Mouse (Mus musculus) stomach, embryonic 14.5 days (tissue): ENCODE results near the gene Smc5. TPM values are rescaled to one million over a fixed set of nuclear protein-coding genes. Genes with fewer than 3 reads are reported as not detected.

ENCODE experiments used
- ATAC-seq: fragments of 200-750 bp; cut with Nextera tagmentation; 2 replicates; pipeline ENCODE4 v1.8.0; 2017; ENCODE audit warnings: low read depth, moderate TSS enrichment; ENCODE audit not compliant: insufficient number of reproducible peaks, insufficient read depth, low FRiP score
- H3K27ac ChIP-seq: fragments of 300-500 bp; sonication (generic); 2 replicates; pipeline ENCODE4 v1.5.1; 2014; ENCODE audit warnings: mild to moderate bottlenecking, low read length, moderate library complexity, mixed read lengths
- H3K27me3 ChIP-seq: fragments of 300-500 bp; sonication (generic); 2 replicates; pipeline ENCODE4 v1.6.1; 2014; ENCODE audit warnings: low read length, control low read depth, mixed read lengths; ENCODE audit not compliant: control insufficient read depth, insufficient read depth
- H3K36me3 ChIP-seq: fragments of 300-500 bp; sonication (generic); 2 replicates; pipeline ENCODE4 v1.6.1; 2014; ENCODE audit warnings: mild to moderate bottlenecking, control low read depth, low read length, moderate library complexity, mixed read lengths; ENCODE audit not compliant: control insufficient read depth, insufficient read depth
- H3K4me1 ChIP-seq: fragments of 300-500 bp; sonication (generic); 2 replicates; pipeline ENCODE4 v1.6.1; 2014; ENCODE audit warnings: low read length, control low read depth, mixed read lengths; ENCODE audit not compliant: control insufficient read depth, insufficient read depth
- H3K4me2 ChIP-seq: fragments of 300-500 bp; sonication (generic); replicated peaks from 2 replicates; pipeline ENCODE4 v1.6.1; 2014; ENCODE audit warnings: low read depth, low read length, control low read depth
- H3K4me3 ChIP-seq: fragments of 300-500 bp; sonication (generic); 2 replicates; pipeline ENCODE4 v1.5.1; 2014; ENCODE audit warnings: low read depth, low read length, control low read depth
- H3K9ac ChIP-seq: fragments of 300-500 bp; sonication (generic); replicated peaks from 2 replicates; pipeline ENCODE4 v1.6.1; 2014; ENCODE audit warnings: low read depth, mild to moderate bottlenecking, control low read depth, low read length, moderate library complexity, mixed read lengths
- H3K9me3 ChIP-seq: fragments of 300-500 bp; sonication (generic); 2 replicates; pipeline ENCODE4 v1.6.1; 2016; ENCODE audit warnings: low read depth, low read length, control low read depth; ENCODE audit not compliant: control insufficient read depth
- WGBS: fragments of 180-500 bp; shearing (Covaris S2); extraction: QIAGEN DNeasy Blood & Tissue Kit; methylation state at CpG from one replicate; pipeline ENCODE4 v1.1.7; 2014; 5-methylcytosine and 5-hydroxymethylcytosine counted together
- polyA plus RNA-seq: library from polyadenylated mRNA; unstranded; fragments of >200 nt; fragmentation: Nextera tagmentation; extraction: Ambion mirVana; gene quantifications from 2 replicates; pipeline ENCODE4 v1.2.1, GENCODE M21; 2014

Smc5 gene
- polyA plus RNA-seq, 1 experiment from 2014 or later: 42.3 TPM

GRCm38 (mm10) chr19:23184068-23184467 is 89.6 kb downstream of the Smc5 start:
- H3K27ac ChIP-seq: no peak overlapping the region
- no peak for ATAC-seq
- no peaks in the 10 kb centered on the region for H3K4me1 ChIP-seq
- no peak overlapping the region for H3K4me2 ChIP-seq
- H3K9ac ChIP-seq: no peak overlapping the region
- no peaks in the 10 kb centered on the region for H3K27me3 ChIP-seq
- no peaks in the 10 kb centered on the region for H3K9me3 ChIP-seq
- 67% methylated on average over 4 of the region's 4 CpGs for WGBS
- H3K36me3 ChIP-seq: no peaks in the 10 kb centered on the region; the same call in 1 of the 2 replicates
- no peak overlapping the region for H3K4me3 ChIP-seq

- 91% methylated on average over 4 of the region's 4 CpGs for WGBS
- H3K4me2 ChIP-seq: no peak overlapping the region
- ATAC-seq: no peak
Measured at GRCm38 (mm10) chr19:23183493-23183892, 90.2 kb downstream of the Smc5 start.

GRCm38 (mm10) chr19:23178533-23178932 is 95.2 kb downstream of the Smc5 start:
- no peaks in the 10 kb centered on the region for H3K27me3 ChIP-seq
- no peak overlapping the region for H3K27ac ChIP-seq
- H3K9me3 ChIP-seq: no peaks in the 10 kb centered on the region
- ATAC-seq: no peak
- H3K9ac ChIP-seq: no peak overlapping the region
- H3K4me1 ChIP-seq: no peaks in the 10 kb centered on the region
- H3K4me2 ChIP-seq: no peak overlapping the region
- H3K36me3 ChIP-seq: no peaks in the 10 kb centered on the region
- no peak overlapping the region for H3K4me3 ChIP-seq
- WGBS: 89% methylated on average over 3 of the region's 3 CpGs

More at GRCm38 (mm10) chr19:23183493-23183892, 90.2 kb downstream of the Smc5 start:
- Histone ChIP-seq H3K4me1 (no peaks in the 10 kb centered on the region), H3K4me3 (no peak overlapping the region), H3K9ac (no peak overlapping the region), H3K36me3 (no peaks in the 10 kb centered on the region; the same call in 1 of the 2 replicates), H3K27ac (no peak overlapping the region), H3K9me3 (no peaks in the 10 kb centered on the region), H3K27me3 (no peaks in the 10 kb centered on the region)

- no peaks in the 10 kb centered on the region for H3K27me3 ChIP-seq
- no peak overlapping the region for H3K4me2 ChIP-seq
- no peak overlapping the region for H3K9ac ChIP-seq
- no peaks in the 10 kb centered on the region for H3K9me3 ChIP-seq
- H3K27ac ChIP-seq: no peak overlapping the region
- ATAC-seq: no peak
- H3K36me3 ChIP-seq: no peaks in the 10 kb centered on the region
- H3K4me1 ChIP-seq: no peaks in the 10 kb centered on the region
- 59% methylated on average over 2 of the region's 2 CpGs for WGBS
- no peak overlapping the region for H3K4me3 ChIP-seq
Measured at GRCm38 (mm10) chr19:23175511-23175910, 98.2 kb downstream of the Smc5 start.

- H3K9ac ChIP-seq: no peak overlapping the region
- 64% methylated on average over 3 of the region's 3 CpGs for WGBS
- no peak overlapping the region for H3K4me3 ChIP-seq
- no peaks in the 10 kb centered on the region for H3K27me3 ChIP-seq
- no peak for ATAC-seq
- no peaks in the 10 kb centered on the region for H3K4me1 ChIP-seq
- no peak overlapping the region for H3K4me2 ChIP-seq
- H3K36me3 ChIP-seq: no peaks in the 10 kb centered on the region
- no peaks in the 10 kb centered on the region for H3K9me3 ChIP-seq
- no peak overlapping the region for H3K27ac ChIP-seq
Measured at GRCm38 (mm10) chr19:23175090-23175489, 98.6 kb downstream of the Smc5 start.

GRCm38 (mm10) chr19:23171136-23171535 is 102.6 kb downstream of the Smc5 start:
- Histone ChIP-seq H3K4me2 (no peak overlapping the region), H3K4me1 (no peaks in the 10 kb centered on the region), H3K9me3 (no peaks in the 10 kb centered on the region), H3K36me3 (no peaks in the 10 kb centered on the region), H3K27me3 (no peaks in the 10 kb centered on the region), H3K9ac (no peak overlapping the region), H3K27ac (no peak overlapping the region), H3K4me3 (no peak overlapping the region)
- WGBS: 93% methylated on average over 2 of the region's 2 CpGs
- no peak for ATAC-seq

- Histone ChIP-seq H3K27ac (no peak overlapping the region), H3K4me1 (no peaks in the 10 kb centered on the region), H3K9ac (no peak overlapping the region), H3K9me3 (no peaks in the 10 kb centered on the region), H3K4me3 (no peak overlapping the region), H3K27me3 (no peaks in the 10 kb centered on the region), H3K36me3 (no peaks in the 10 kb centered on the region), H3K4me2 (no peak overlapping the region)
- no peak for ATAC-seq
- WGBS: 83% methylated on average over 5 of the region's 5 CpGs
Measured at GRCm38 (mm10) chr19:23170476-23170875, 103.2 kb downstream of the Smc5 start.

- ATAC-seq: no peak
- Histone ChIP-seq H3K9ac (no peak overlapping the region), H3K4me1 (no peaks in the 10 kb centered on the region), H3K4me2 (no peak overlapping the region), H3K4me3 (no peak overlapping the region), H3K9me3 (no peaks in the 10 kb centered on the region), H3K36me3 (no peaks in the 10 kb centered on the region), H3K27me3 (no peaks in the 10 kb centered on the region), H3K27ac (no peak overlapping the region)
- 96% methylated on average over 2 of the region's 2 CpGs for WGBS
Measured at GRCm38 (mm10) chr19:23169659-23170050, 104.0 kb downstream of the Smc5 start.

GRCm38 (mm10) chr19:23168899-23169658 is 104.6 kb downstream of the Smc5 start:
- Histone ChIP-seq H3K9ac (no peak overlapping the region), H3K27ac (no peak overlapping the region), H3K27me3 (no peaks in the 10 kb centered on the region), H3K36me3 (no peaks in the 10 kb centered on the region), H3K9me3 (no peaks in the 10 kb centered on the region), H3K4me2 (no peak overlapping the region), H3K4me1 (no peaks in the 10 kb centered on the region), H3K4me3 (no peak overlapping the region)
- 83% methylated on average over 5 of the region's 5 CpGs for WGBS
- no peak for ATAC-seq
